Mouse (Mus musculus) heart, adult 18-20 months (tissue): ENCODE measurements around the gene Zdhhc5. TPM values are rescaled to one million over a fixed set of nuclear protein-coding genes. Genes with fewer than 3 reads are reported as not detected.
"Not testable (repeated sequence)": the region's sequence is repeated elsewhere in the genome, so short reads cannot be mapped to it uniquely, and the experiment has no call there.

Experiments
- DNase-seq, 2 experiments: peaks; one replicate each; pipeline ENCODE4 v3.0.0; 2021 to 2022; ENCODE audit warnings: mixed read lengths in 1 of 2
- total RNA-seq, 2 experiments: library from RNA; stranded (reverse); gene quantifications; 2 replicates each; pipeline ENCODE4 v1.2.3; 2021

Gene Zdhhc5
- total RNA-seq, 2 experiments from 2014 or later: 63.2 to 64.3 TPM

- DNase-seq: no peak
Observed at GRCm38 (mm10) chr2:84695007-84695695, 19.8 kb downstream of the Zdhhc5 start.

- no peak for DNase-seq
Observed at GRCm38 (mm10) chr2:84690050-84690449, 24.9 kb downstream of the Zdhhc5 start.

- DNase-seq: no peak
Observed at GRCm38 (mm10) chr2:84688080-84688844, 26.7 kb downstream of the Zdhhc5 start.

- no peak for DNase-seq
Observed at GRCm38 (mm10) chr2:84682605-84683183, 32.3 kb downstream of the Zdhhc5 start.

DNA sequence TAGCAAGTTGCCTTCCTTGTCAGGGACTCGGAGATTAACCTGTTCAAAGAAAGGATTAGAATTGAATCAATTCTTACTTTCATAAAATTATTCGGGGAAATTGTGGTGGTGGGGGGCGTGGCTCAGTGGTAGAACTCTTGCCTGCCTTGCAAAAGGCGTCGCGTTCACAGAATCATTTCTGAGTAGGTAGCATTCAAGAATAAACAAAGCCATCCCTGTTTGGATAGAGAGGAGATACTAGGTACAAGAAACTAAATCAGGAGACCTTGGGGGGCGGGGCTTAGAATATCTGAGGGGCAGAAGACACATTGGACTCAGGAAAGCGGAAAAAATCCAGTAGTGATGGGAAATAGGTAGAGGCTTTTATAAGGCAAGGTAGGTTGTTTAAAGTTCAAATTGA, 36.0 kb downstream of the Zdhhc5 start, which contains the start of gene Tmx2:
Gene Tmx2 (minus strand): TSS at position 125 of the 400 bp plus-strand sequence.
- DNase-seq: no peak

GRCm38 (mm10) chr2:84677968-84678880, 36.8 kb downstream of the Zdhhc5 start, which contains the start of the genes Gm28635 and Med19:
TSS of gene Gm28635 (minus strand) at chr2:84678041.
TSS of gene Med19 (plus strand) at chr2:84678402.
- DNase-seq: peak; percentile 96 to 99

- no peak for DNase-seq
Observed at GRCm38 (mm10) chr2:84677270-84677967, 37.6 kb downstream of the Zdhhc5 start.

- not testable (repeated sequence) for DNase-seq
Observed at GRCm38 (mm10) chr2:84671535-84671934, 43.4 kb downstream of the Zdhhc5 start.

DNA sequence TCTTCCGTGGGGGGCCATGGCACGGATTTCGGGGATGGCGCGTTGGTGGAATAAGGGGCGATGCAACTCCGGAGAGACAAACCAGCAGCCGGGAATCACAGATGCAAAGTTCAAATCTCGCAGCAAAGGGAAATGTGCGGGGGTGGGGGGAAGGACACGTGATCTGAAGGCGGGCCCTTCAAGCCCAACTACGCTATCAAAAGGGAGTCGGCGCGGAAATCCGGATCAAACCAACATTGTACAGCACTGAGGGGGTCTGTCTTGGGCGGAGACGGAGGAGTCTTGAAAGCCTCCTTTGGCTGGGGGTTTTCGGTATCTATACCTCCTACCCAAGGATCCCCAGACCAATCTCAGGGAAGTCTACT, 44.4 kb downstream of the Zdhhc5 start, which contains the start of gene Selenoh:
Gene Selenoh (minus strand): TSS at position 202 of the 365 bp plus-strand sequence.
- peak; percentile 87 for DNase-seq

DNA sequence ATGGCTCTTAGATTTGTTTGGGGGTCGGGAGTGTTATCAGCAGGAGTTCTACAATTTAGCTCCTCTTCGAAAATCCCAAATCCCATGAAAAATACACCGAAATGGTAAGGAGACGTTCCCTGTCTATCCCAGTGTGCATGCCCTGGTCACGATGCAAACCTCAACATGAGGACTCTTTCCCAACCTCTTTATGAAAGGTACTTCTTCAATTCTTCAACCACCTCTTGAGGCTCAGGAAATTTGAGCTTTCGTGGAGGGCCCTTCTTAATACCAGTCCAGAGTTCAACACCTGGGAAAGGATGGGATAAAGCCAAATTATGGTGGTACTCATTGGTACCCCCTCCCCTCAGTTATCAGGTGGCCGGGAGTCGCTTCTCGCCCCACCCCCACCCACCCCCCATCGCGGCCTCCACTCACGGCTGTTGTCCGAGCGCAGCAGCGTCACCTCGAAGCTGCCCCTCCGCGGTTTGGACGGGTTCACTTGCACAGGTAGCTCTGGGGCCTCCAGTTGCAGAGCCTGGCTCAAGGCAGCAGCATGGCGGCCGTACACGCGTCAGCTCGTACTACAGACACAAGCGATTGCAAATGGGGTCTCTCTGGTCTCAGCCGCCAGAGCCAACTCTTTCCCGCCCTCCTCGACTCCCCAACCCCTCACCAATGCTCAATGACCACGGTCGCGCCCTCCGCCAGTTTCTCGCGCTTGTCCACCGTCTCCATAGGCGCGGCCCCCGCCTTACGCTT, 45.0 kb downstream of the Zdhhc5 start:
- peak in 1 of 2 experiments; percentile 11 for DNase-seq

GRCm38 (mm10) chr2:84666081-84666480, 48.9 kb downstream of the Zdhhc5 start:
- DNase-seq: no peak

GRCm38 (mm10) chr2:84662866-84663265, 52.1 kb downstream of the Zdhhc5 start:
- peak; percentile 48 to 70 for DNase-seq

DNA sequence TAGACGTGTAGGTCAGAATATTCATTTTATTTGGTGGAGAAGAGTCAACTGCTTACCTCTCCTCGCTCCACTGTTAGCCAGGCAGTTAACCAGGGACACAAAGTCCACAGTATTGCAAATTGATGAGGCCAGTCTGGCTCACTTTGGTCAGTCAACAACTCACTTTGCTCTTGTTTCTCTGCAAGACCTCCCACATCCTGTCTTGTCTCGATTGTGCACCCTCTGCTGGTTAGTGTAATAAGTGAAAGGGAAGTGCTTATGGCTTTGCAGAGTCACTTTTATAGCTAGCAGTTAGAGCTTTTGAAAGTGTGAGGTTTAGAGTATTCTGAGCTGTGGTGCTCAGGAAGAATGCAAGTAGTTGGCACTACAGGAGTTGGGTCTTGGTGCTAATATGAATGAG, 54.7 kb downstream of the Zdhhc5 start:
- DNase-seq: peak; percentile 76 to 82

- no peak for DNase-seq
Observed at GRCm38 (mm10) chr2:84658806-84659205, 56.2 kb downstream of the Zdhhc5 start, which contains the start of gene Btbd18. TSS of gene Btbd18 (plus strand) at chr2:84659079.

DNA sequence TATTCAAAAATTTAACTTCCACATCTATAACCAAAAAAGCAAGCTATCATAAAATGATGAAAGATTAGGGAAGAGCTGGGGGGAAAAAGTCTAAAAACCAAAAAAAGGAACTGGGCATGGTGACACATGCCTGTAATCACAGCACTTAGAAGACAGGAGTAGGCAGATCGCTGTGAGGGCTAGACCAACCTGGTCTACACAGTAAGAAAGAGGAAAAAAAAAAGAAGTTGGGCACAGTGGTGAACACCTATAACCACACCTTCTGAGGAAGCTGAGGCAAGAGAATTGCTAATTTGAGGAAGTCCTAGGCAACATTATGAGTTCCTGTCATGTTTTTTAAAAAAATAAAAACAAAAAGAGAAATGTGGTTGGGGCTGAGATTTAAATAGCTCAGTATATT, 59.1 kb downstream of the Zdhhc5 start:
- no peak for DNase-seq

DNA sequence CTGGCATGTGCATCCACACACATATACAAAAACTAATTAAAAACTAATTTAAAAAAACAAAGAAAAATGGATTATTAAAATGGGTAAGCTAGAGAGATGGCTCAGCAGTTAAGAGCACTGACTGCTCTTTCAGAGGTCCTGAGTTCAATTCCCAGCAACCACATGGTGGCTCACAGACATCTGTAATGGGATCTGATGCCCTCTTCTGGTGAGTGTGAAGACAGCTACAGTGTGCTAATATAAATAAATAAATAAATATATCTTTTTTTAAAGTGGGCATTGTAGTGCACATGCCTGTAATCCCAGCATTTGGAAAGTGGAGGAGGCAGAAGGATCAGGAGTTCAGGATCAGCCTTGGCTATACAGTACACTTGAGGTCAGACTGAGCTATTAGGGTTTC, 61.6 kb downstream of the Zdhhc5 start:
- no peak for DNase-seq

- DNase-seq: peak; percentile 91 to 95
Observed at GRCm38 (mm10) chr2:84650464-84651195, 64.3 kb downstream of the Zdhhc5 start, which contains the start of gene Ctnnd1. TSS of gene Ctnnd1 (minus strand) at chr2:84650765.

- peak; percentile 51 to 64 for DNase-seq
Observed at GRCm38 (mm10) chr2:84649674-84650073, 65.3 kb downstream of the Zdhhc5 start.

DNA sequence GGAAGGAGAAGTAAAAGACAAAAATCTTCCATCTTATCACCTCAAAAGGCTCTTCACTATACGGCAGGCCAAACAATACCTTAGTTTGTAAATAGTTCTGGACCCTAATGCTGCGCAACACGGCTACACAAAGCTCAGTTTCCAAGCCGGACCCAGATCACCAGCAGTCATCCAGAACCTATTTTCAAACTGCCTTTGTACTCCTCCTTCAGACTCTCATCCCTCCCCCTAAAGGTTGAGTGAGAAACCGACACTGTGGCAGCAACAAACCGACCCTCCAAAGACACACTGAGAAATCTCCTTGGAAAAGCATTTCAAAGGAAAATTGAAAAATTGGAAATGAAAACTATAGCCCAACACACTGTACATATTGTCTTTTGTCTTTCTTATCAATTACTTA, 66.6 kb downstream of the Zdhhc5 start:
- DNase-seq: no peak
